Mouse (Mus musculus): ENCODE data around the gene Sycp2l.
"Not testable (repeated sequence)": the region's sequence is repeated elsewhere in the genome, so short reads cannot be mapped to it uniquely, and the experiment has no call there.

The Sycp2l gene

DNA sequence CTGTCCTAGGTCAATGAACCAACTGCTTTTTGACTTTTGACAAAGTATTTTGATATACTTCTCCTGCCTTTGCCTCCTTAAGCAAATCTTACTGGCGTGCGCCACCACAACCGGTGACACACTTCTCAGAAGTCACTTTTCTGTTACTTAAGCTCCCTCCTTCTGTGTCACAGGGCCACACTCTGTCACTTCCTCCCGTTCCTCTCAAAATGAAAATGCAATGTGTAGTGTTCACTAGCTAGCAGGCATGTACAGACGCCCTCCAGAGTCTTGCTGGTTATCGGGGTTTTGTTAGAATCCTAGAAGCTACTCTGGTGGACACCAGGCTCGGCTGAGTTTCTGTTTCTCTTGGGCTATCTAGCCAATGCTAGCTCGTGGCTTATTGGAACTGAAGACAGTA is 14.2 kb downstream of the Sycp2l start:
- DNase-seq (ENCODE audit: low read depth, low spot score), result no peak

DNA sequence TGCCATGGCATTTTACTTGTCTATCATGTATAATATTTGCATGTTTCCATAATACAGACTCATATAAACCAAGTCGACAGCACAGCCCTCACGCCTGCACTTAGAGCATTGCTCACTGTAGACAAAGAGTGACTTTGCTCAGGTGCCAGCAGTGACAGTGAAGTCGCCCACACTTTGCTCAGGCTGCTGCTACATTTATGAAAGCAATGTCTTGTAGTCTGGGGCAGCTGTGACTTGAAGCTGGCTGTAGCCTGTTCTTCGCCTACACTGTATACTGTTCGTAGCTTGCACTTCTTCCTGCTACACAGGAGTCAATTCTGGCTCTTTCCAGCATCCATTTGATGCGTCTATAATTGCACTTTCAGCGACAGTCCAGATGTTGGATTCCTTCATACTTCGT is 15.0 kb downstream of the Sycp2l start:
- no peak for DNase-seq (ENCODE audit: low read depth, low spot score)

DNA sequence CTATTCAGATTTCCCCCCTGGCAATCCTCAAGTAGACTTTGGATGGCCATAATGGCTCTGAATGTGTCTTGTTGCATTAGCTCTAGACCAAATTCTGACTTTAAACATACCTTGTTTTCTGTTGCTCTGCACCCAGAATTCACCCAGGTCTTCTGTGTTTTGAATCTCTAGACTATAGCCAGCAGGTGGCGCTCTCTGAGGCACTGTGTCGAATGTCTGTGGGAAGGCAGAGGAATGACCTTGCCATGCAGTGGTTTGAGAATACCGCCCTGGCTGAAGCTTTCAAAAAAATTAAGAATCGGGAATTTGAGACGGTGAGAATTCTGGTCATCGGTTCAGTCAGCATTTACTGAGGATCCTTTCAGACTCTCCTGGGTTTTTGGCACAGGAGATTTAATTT is 20.8 kb downstream of the Sycp2l start:
- peak; percentile 84 for DNase-seq (ENCODE audit: low read depth, low spot score)

DNA sequence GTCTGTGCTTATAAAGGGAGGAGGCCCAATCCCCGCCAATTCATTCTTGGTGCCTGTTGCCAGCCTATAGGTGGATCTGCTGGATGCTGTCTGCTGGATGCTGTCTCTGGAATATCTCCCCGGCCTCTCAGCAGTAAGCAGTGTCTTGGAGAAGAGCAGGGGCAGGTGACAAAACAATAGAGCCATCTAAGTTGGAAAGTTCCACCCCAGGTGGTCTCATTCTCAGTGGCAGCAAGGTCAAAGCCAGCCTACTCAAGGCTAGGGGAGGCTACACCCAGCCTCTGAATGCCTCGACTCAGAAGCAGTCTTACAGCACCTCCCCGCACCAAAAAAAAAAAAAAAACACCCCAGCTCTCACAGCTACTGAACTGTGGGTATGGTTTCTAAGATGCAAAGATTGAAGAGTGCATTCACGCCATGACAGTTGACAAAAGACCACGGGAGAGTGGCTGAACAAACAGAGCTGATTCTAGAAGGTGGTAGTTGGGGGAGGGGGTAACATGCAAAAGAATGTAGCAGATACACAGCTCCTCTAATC is 31.4 kb downstream of the Sycp2l start:
- DNase-seq (ENCODE audit: low read depth, low spot score), result peak; percentile 98

DNA sequence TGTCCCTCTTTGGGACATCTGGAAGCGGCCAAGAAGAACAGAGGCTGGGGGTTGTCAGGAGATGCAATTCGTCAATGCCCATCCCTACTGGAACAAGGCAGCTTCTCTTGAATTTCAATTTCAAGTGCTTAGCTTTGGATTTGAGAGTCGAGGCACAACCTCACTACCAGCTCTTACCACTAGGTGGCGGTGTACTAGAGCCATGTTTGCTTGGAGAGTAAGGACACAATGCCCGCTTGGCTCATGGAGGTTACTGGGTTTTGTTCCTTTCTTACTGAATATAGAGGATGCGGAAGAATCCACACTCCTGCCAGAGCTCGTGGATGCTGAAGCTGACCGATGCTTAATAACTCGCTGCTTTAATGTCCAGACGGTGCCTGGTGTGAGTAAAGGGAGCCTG is 32.2 kb downstream of the Sycp2l start:
- DNase-seq (ENCODE audit: low read depth, low spot score), result peak; percentile 97

DNA sequence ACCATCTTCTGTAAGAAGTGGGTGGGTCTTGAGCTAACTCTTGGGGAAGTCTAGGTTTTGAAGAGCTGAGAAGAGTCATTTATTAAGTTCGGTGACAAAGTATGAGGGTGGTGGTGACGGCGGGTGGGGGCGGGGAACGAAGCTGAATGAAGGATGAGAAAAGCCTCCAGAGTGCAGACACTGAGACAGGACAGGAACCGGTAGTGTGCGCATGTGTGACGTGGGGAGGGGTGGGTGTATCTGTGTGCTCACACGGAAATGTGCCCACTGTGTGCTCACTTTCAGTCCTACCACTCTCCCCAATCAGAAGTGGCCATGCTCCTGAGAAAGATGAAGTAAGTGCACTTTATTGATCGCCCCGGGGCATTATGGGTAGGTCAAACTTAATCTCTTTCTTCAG is 39.0 kb downstream of the Sycp2l start:
- peak; percentile 76 for DNase-seq (ENCODE audit: low read depth, low spot score)

DNA sequence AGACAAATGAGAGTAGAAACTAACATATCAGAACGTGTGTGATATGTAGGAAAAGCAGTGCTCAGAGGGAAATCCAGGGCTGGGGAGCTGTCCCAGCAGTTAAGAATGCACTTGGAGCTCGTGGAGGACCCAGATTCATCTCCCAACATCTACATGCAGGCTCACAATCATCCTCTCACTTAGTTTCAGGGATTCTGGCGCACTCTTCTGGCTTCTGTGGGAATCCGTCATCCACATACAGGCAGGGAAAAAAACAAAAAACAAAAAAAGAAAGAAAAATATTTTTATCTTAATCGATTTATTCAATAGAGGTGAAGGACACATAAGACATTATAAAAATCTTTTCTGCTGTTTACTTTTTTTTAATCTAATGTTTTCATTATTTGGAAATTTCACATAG is 44.3 kb downstream of the Sycp2l start:
- peak; percentile 34 for DNase-seq (ENCODE audit: low read depth, low spot score)

DNA sequence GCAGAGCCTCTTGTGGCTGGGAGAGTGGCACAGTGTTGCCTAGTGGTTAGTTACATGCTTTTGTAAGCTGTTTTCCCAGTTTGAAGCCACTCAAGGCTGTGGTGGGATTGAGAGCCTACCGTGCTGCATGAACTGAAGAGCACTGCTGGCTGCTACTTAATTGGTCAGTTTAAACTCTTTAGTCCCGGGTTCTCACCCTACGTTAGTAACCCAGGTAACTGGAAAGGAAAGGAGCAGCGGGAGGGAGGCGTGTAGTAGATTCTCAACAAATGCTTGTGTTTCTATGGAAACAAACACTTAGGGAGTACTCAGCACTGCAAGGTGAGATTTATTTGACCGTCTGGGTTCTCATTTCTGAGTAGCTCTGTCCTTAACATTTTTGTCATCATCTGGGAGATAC is 73.8 kb downstream of the Sycp2l start:
- no peak for DNase-seq (ENCODE audit: low read depth, low spot score)

DNA sequence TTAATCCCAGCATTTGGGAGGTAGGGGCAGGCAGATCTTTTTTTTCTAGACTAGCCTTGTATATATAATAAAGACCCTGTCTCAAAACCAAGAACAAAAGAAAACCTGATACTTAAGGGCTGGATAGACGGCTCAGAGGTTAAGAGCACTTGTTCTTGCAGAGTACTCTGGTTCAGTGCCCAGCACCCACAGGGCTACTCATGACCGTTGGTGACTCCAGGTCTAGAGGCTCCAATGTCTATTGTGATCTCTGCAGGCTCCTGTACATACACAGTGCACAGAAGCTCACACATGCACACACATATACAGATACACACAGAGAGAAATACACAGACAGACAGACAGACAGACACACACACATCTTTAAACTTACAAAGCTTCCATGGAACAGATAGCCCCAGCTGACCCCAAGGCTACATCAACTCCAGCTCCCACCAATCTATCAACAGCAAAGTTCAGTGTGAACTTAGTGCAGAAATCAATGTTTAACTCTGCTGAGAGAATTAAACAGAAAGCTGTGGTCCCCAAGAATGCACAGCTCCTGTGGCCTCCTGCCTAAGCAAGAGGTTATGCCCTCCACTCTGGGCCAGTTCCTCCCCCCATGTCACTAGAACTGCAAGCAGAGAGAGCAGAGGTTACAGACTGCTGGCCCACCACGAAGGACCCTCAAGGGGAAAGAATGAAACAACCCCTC is 81.7 kb downstream of the Sycp2l start:
- no peak for DNase-seq (ENCODE audit: low read depth, low spot score)

DNA sequence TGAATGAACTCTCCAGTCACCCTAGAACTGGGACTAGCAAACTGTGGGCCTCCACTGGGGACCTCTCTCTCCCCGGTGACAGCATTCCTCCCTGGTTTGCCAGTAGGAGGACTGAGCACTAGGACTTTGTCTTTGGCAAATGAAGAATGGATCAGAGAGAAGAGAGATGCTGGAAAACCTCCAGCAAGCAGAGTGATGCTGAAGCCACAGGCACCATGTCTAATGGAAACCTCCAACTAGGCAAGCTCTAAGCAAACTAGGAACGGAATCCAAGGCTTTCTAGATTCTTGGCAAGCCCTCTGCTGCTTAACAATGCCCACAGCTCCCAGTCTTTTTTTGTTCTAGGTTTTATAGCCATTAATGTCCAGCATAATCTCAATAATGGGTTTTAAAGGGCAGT is 86.8 kb downstream of the Sycp2l start:
- DNase-seq (ENCODE audit: low read depth, low spot score), result no peak

DNA sequence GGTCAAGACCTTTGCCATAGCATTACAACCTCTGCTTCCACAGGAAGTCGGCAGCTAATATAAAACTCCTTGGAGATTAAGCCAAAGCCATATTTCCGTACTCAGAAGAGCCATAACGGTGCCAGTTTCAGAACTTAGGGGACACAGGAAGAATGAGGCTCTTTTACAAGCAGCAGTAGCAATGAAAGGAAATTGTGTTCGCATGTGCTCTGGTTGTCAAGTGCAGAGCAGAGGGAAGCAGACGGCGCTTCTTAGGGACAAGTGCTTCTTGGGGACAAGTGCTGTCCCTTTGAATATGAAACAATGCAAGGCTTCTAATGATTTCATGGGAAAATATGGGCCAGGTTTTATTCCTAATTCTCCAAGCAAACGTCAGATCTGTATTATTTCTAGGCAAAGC is 89.2 kb downstream of the Sycp2l start:
- DNase-seq (ENCODE audit: low read depth, low spot score), result no peak

DNA sequence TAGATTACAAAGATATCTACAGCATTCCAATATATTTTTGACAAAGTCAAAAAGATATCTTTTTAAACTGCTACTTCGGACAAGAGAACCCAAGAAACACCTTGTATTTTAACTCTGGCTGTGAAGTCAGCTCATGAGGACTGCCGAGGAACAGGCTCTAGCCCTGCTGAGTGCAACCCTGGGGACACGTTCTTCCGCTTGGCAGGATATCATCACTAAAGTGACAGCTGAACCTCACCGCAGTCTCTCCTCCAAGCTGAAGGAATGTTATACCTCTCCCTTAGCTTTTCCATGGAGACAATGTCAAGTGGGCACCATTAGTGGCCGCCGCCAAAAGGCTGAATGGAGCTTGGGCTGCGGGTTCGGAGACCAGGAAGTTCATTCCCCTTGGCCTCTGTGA is 89.6 kb downstream of the Sycp2l start:
- DNase-seq (ENCODE audit: low read depth, low spot score), result no peak

DNA sequence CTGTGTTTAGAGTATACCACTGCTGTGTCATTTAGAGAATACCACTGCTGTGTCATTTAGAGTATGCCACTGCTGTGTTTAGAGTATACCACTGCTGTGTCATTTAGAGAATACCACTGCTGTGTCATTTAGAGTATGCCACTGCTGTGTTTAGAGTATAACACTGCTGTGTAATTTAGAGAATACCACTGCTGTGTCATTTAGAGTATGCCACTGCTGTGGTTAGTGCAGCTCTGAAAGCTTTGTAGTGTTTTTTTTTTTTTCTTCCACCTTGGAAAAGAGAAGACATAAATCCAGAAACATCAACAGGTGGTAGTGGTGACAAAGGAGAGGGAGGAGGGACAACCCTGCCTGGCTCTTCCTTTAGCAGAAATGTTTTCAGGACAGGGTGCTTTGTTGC is 91.5 kb downstream of the Sycp2l start:
- not testable (repeated sequence) for DNase-seq (ENCODE audit: low read depth, low spot score)

DNA sequence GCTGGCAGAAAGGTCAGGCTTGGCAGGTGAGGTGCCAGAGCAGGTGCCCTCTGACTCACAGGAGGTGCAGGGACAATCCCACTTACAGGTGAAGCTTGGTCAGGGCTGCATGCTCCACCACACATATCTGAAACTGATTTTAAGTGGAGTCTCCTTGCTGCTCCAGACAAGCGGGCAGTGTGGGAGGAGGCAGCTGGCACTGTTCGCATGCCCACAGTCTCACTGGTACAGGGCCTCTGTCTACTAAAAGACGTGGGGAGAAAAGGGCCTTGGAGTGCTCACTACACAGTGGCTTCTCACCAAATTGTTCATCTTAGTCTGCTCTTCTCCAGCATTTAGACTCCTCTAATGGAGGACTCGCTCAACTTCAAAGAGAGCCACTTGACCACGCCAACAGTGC is 92.1 kb downstream of the Sycp2l start:
- no peak for DNase-seq (ENCODE audit: low read depth, low spot score)

DNA sequence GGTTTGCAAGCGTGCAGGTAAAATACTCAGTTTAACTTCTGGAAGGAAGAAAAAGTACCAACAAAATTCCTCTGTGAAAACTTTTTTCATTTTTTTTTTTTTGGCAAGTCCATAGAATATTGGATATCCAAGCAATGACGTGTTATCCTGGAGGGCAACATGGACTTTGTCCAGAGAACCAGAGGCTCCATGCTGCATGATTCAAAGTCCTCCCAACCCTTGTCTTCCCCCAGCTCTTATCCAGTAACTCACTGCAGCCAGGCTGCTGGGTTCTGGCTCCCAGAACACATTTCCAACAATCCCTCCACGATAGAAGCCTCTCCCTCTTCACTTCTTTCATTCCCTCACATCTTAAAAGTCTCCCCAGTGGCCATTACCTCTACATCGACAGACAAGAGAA is 97.2 kb downstream of the Sycp2l start:
- DNase-seq (ENCODE audit: low read depth, low spot score), result no peak

DNA sequence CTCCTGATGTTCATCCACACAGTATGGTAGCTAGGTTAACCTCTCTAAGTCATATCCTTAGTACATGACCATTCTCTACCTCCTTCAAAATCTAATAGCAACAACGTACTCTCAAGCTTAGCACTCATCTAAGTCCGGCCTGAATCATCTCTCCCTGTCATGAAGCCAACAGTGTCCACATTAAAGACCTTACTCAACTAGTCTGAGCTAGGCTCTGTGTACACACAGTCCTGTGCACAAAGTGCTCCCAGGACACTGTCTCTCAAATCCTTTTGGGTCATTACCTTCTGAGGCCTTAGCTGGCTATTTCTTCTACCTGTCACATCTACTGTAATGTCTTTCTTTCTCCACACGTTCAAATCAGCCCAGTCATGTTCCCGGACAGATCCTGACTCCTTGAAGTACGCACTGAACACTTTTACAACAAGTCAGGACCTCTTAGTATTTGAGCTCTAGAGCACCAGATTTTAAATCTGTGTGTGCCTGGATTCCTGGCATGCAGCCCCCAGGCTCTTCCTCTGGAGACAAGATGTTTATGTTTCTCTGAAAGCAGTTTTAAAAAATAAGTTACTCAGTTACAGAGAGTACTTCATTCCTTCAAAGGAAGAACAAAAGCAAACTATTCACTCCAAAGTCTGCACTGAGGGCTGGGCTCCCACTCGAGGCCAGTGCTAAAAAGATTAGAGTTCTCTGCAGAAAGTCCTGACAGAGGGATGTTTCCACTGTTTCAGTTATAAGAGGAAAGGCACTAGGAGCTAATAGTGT is 98.6 kb downstream of the Sycp2l start:
- DNase-seq (ENCODE audit: low read depth, low spot score), result no peak

DNA sequence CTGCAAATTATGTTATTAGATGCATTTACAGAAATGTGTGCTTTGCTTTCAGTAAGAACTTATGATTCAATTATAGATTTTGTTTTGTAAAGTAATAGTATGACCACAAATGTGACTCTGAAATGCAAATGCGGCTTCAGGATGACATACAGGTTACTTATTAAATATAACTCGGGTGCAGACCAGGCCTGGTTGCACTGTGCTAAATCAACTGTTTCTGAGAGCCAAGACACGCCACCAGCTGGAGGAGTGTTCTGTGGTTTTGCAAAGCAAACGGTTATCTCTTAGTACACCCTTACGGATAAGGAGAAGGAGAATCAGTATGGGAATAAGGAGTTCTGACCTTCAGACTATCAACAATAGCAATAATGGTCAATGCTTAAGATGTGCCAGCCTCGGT is 101.6 kb downstream of the Sycp2l start:
- DNase-seq (ENCODE audit: low read depth, low spot score), result no peak

DNA sequence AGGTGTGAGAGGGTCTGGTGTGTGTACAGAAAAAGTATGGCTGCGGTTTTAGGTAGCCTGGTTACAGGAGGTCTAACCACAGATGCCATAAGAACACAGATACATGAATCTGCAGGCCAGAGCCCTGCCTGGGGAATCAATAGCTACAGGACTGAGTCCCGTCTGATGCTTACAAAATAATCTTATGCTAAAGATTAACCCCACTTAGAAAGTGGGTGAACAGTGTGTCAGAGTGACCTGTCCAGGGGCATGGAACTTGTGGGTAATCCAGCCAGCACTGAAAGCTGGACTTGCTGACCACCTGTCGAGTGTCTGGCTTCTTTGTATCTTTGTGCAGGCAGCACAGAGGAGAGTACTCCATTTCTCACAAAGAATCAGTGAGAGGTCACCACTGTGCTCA is 102.1 kb downstream of the Sycp2l start:
- DNase-seq (ENCODE audit: low read depth, low spot score), result no peak

DNA sequence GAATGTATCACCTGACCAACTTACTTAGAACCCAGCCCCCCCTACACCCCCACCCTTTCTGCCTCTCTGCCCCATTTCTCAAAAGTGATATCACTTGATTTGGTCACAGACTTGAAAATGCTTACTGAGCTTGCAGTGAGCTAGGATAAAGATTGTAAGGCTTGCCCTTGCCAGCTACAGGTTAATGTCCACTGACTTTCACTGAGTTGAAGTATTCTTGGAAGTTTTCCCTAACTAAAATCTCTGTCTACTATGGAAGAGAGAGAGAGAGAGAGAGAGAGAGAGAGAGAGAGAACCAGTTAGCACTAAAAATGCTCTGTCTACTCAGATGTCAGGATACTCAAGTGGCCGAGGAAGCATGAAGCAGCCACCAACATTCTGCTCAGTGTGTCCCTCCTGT is 104.9 kb downstream of the Sycp2l start:
- DNase-seq (ENCODE audit: low read depth, low spot score), result no peak

DNA sequence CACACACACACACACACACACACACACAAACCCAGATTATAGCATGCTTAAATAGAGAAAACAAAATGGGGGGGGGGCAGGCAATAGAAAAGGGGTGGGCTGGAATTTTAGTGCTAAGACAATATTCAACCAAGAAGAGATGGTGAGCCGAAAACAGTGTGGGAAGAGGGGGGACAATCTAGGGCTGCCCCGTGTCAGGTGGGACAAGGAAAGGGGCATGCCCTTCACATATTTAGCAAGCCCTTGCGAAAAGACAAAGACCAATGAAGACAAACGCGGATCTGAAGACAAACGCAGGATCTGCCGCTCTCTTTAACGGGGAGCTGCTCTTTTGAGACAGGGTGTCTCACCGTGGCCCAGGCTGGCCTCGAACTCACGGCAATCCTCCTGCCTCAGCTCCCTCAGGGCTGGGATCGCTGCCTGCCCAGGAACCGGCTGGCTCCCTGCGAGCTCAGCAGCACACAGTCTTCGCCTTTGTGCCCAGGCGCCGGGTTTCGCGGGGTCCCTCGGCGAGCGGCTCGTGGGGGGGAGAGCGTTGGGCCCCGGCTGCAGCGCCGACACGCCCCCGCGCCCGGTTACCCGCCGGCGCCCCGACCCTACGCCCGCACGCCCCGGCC is 105.7 kb downstream of the Sycp2l start:
- peak; percentile 59 for DNase-seq (ENCODE audit: low read depth, low spot score)

DNA sequence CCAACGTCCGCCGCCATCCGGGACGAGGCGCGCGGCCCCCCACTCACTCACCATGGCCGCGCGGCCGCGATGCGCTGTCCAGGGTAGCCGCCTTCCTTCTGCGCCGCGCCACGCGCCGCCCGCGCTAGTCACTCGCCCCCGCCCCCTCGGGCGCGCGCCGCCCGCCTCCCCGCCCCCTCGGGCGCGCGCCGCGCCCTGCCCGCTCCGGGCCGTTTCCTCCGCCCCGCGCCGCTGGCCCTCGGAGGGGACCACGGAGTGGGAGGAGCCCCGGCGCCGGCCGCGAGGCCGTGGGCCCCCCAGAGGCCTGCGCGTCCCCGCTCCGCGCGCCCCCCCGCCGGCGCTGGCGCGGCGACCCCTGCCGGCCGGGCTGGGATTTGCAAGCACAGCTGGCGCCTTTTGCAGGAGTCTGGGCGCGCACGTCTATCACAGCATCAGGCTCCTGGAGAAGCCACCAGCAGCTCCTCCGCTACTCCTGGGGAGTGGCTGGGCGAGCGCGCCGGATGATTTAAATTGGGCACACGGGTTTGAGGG is 106.3 kb downstream of the Sycp2l start, which contains the start of gene Elovl2:
TSS of gene Elovl2 (minus strand) at position 102 of the 531 bp plus-strand sequence.
- peak; percentile 75 for DNase-seq (ENCODE audit: low read depth, low spot score)
